Mouse (Mus musculus): ENCODE results near the gene Dph5. TPM values are rescaled to one million over a fixed set of nuclear protein-coding genes. Genes with fewer than 3 reads are reported as not detected.

Gene Dph5
- total RNA-seq, 2 experiments from 2014 or later: 6.1 to 6.4 TPM

DNA sequence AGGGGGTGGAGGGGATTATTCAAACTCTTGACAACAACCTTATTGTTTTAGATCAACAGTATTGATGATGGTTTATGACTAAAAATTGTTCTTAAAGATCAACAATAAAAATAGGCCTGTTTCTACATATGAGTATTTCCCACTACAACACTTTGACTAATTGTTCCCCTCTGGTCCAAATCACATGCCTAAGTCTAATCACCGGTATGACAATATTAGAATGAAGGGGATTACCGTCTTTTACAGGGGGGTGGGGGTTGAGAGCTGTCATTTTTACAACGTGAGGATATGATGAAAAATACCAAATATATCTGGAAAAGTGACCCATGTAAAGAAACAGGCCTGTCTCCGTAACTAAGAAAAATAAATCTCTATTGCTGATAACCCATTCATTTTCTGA, 24.1 kb upstream of the Dph5 start:
- TF ChIP-seq CTCF (IDR thresholded peaks at IDR 0.05): no peak
- intact Hi-C loops (cut with DNase I): no loop called here
- DNase-seq: no peak
- H3K27ac ChIP-seq: no peak overlapping the region
- no peak overlapping the region for H3K4me3 ChIP-seq

DNA sequence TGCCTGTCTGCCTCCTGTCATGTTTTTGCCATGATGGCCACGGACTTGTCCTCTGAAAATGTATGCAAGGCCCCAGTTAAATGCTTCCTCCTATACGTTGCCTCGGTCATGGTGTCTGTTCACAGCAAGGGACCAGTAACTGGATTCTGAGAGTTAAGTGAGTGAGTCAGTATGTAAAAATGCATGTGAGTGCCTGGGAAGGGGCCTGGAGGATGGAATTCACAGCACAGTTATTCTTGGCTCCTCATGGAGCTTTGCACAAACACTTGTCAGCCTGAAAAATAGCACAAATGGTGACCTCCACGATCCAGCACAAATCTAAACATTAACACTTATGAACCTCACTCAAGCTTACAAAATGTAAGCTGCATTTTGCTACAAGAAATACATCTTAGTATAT, 20.5 kb upstream of the Dph5 start:
- Histone ChIP-seq H3K27ac (no peak overlapping the region), H3K4me3 (no peak overlapping the region)
- intact Hi-C loops (cut with DNase I): no loop called here
- DNase-seq: no peak
- no peak for TF ChIP-seq CTCF (IDR thresholded peaks at IDR 0.05)

GRCm38 (mm10) chr3:115867901-115868300, 19.7 kb upstream of the Dph5 start:
- DNase-seq: no peak
- Histone ChIP-seq H3K27ac (no peak overlapping the region), H3K4me3 (no peak overlapping the region)
- intact Hi-C loops (cut with DNase I): no loop called here
- TF ChIP-seq CTCF (IDR thresholded peaks at IDR 0.05): no peak

DNA sequence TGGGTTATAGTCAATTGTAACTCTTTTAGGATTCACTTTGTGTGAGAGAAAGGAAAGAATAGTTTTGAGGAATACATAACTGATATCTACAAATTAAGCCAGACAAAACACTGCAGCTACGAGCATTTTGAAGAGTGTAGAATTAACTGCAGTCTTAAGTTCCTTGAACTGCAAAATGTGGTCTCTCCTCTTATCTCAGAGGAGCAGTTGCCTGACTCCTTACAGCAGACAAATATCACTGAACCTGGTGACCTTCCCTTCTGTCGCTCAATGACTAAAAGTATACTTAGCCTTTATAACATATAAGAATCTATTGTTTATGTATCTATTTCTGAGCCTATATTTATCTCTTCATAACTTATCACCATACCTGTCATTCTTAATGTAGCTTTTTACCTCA, 18.3 kb upstream of the Dph5 start:
- TF ChIP-seq CTCF (IDR thresholded peaks at IDR 0.05): no peak
- Histone ChIP-seq H3K27ac (no peak overlapping the region), H3K4me3 (no peak overlapping the region)
- DNase-seq: no peak
- intact Hi-C loops (cut with DNase I): no loop called here

DNA sequence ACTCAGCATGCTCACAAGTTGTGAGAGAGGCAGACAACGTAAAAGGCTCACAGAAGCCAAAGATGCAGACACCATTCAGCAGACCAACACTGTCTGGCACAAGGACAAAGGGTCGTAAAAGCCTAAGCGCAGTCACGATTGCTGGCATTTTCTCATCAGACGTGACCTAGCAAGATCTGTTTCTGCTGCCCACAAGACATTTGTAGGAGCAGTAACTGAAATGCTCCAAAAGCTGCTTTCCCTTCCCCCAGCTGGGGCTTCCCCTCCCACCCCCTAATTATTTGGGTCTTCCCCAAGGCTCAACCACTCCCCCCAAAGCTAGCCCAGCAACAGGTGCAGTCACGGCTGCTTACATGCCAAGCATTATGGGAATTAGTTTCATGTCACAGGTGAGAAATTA, 12.1 kb upstream of the Dph5 start:
- DNase-seq: no peak
- intact Hi-C loops (cut with DNase I): no loop called here
- no peak for TF ChIP-seq CTCF (IDR thresholded peaks at IDR 0.05)
- no peak overlapping the region for H3K27ac ChIP-seq
- no peak overlapping the region for H3K4me3 ChIP-seq

- no peak overlapping the region for H3K27ac ChIP-seq
- intact Hi-C loops (cut with DNase I): no loop called here
- no peak overlapping the region for H3K4me3 ChIP-seq
- DNase-seq: no peak
- no peak for TF ChIP-seq CTCF (IDR thresholded peaks at IDR 0.05)
Measured at GRCm38 (mm10) chr3:115877133-115877532, 10.5 kb upstream of the Dph5 start.

GRCm38 (mm10) chr3:115884086-115884485, 3.6 kb upstream of the Dph5 start:
- no peak for TF ChIP-seq CTCF (IDR thresholded peaks at IDR 0.05)
- Histone ChIP-seq H3K27ac (no peak overlapping the region), H3K4me3 (no peak overlapping the region)
- intact Hi-C loops (cut with DNase I): no loop called here
- DNase-seq: no peak

GRCm38 (mm10) chr3:115888310-115889106, 871 bp downstream of the Dph5 start:
- Histone ChIP-seq H3K4me3 (peak overlapping the region; percentile 76), H3K27ac (peak overlapping the region; percentile 98)
- no peak for TF ChIP-seq CTCF (IDR thresholded peaks at IDR 0.05)
- intact Hi-C loops (cut with DNase I): loop anchor here (5.0 kb wide), 1 partner anchor 176 kb away; no protein-coding TSS in a partner anchor
- no peak for DNase-seq

DNA sequence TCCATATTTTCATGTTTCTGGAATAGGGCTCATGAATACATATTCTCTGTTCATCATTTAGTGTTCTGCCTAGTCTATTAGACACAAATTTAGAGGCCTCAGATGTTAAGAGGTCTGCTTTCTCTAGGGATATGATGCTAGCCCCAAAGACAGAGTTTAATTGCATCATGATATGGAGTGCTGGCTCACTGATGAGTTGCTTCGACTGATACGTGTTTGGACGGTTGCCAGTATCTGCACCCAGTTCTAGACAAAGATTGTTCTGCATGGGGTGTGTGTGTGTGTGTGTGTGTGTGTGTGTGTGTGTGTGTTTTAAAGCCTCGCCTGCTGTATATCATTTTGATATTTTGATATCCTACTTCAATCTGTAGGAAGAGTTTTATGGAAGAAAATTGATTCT, 4.7 kb downstream of the Dph5 start:
- no peak for TF ChIP-seq CTCF (IDR thresholded peaks at IDR 0.05)
- no peak for DNase-seq
- no peak overlapping the region for H3K27ac ChIP-seq
- no peak overlapping the region for H3K4me3 ChIP-seq
- intact Hi-C loops (cut with DNase I): no loop called here

- DNase-seq: no peak
- no peak overlapping the region for H3K27ac ChIP-seq
- no peak overlapping the region for H3K4me3 ChIP-seq
- no peak for TF ChIP-seq CTCF (IDR thresholded peaks at IDR 0.05)
- intact Hi-C loops (cut with DNase I): no loop called here
Measured at GRCm38 (mm10) chr3:115893166-115893565, 5.5 kb downstream of the Dph5 start.

- TF ChIP-seq CTCF (IDR thresholded peaks at IDR 0.05): no peak
- intact Hi-C loops (cut with DNase I): no loop called here
- Histone ChIP-seq H3K4me3 (no peak overlapping the region), H3K27ac (no peak overlapping the region)
- no peak for DNase-seq
Measured at GRCm38 (mm10) chr3:115898354-115898948, 10.8 kb downstream of the Dph5 start.

DNA sequence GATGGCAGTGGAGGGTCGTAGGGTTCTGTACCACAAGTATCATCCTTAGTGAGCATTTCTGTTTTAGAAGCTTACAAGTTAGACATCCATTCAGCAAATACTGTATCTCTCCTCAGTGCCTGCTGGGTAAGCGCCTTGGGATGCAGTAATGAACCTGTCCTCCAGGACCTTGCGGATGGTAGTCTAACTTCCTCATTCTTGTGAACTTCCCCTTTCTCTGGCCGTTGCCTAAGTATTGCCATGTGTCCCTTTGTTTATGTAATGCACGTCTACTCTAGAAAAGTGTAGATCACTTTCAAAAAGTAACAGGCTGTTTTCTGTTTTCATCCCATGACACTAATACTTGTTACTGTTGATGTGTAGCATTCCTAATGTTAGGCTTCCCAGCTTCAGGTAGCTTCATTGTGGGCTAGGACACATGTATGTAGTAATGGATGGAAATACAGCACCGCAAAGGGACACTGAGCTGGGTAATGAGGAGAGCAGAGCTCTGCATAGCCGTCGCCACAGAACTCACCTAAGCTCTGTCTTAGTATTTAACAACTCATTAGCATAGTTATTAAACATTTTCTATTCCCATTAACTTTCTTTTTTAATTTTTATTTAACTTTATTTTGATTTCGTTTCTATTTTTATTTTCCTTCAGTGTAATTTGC, 14.8 kb downstream of the Dph5 start:
- intact Hi-C loops (cut with DNase I): no loop called here
- TF ChIP-seq CTCF (IDR thresholded peaks at IDR 0.05): no peak
- no peak overlapping the region for H3K27ac ChIP-seq
- DNase-seq: no peak
- H3K4me3 ChIP-seq: no peak overlapping the region

DNA sequence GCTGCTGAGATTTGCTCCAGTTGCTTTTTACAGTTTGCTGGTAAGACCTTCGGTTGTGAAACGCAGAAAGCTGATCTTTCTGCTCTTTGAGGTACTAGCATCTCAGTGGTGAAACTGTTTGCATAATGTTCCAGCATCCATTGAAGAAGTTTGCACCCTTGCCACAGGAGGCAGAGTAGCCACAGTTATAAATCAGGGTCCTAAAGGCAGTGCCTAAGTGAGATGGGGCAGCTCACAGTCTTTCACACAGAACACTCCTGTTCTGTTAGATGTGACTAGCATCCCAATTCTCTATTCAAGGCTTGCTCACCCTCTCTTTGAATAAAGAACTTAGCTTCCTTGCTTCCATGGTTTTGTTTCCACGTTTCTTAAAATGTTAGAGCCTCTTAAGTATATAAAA, 17.4 kb downstream of the Dph5 start:
- intact Hi-C loops (cut with DNase I): no loop called here
- DNase-seq: no peak
- no peak for TF ChIP-seq CTCF (IDR thresholded peaks at IDR 0.05)
- no peak overlapping the region for H3K27ac ChIP-seq
- H3K4me3 ChIP-seq: no peak overlapping the region

All from gastrocnemius, adult 2 months (tissue).